In genomic region chr2:144010282-144011044, GRCm38 (mm10) we compare ENCODE assay signal across 8 mouse cellular contexts. TPM values are rescaled to one million over a fixed set of nuclear protein-coding genes. Genes with fewer than 3 reads are reported as not detected.
DNase-seq lines count a peak whose midpoint lies in the region; ATAC-seq and TF ChIP-seq lines count a peak whose summit lies in the region.

No protein-coding gene starts in this region.

- TF ChIP-seq POLR2A in heart, adult 2 months (IDR thresholded peaks at IDR 0.05; ENCODE audit: insufficient read depth, low read depth, low read length) = 0 out of 2 replicates have a peak, but pooled peaks have one; percentile 14
- TF ChIP-seq POLR2A in kidney, adult 2 months (IDR thresholded peaks at IDR 0.05; ENCODE audit: low read depth, low read length) = no peak
- TF ChIP-seq POLR2A in limb, embryonic 14.5 days (IDR thresholded peaks at IDR 0.05; ENCODE audit: borderline replicate concordance, extremely low read depth, insufficient read depth, insufficient read length) = no peak
- TF ChIP-seq POLR2A in spleen, adult 2 months (IDR thresholded peaks at IDR 0.05; ENCODE audit: low read depth, low read length) = no peak

- intact Hi-C loops in heart, adult 2 months (cut with DNase I) = loop anchor here (2.0 to 10.0 kb wide), 4 partner anchors 77 to 206 kb away; no protein-coding TSS in a partner anchor

- no peak; the same call in 1 of the 2 replicates for TF ChIP-seq CTCF in heart, adult 2 months (IDR thresholded peaks at IDR 0.05)
- peak; percentile 63 for TF ChIP-seq CTCF in kidney, adult 2 months (conservative IDR thresholded peaks at IDR 0.05; ENCODE audit: insufficient read depth, insufficient read length, low read depth, low read length)
- peak; percentile 76; the same call in 1 of the 2 replicates for TF ChIP-seq CTCF in spleen, adult 2 months (IDR thresholded peaks at IDR 0.05; ENCODE audit: extremely low read depth, insufficient read depth, insufficient read length, insufficient replicate concordance)

- H3K9me3 ChIP-seq in embryonic facial prominence, embryonic 13.5 days = no peaks in the 10 kb centered on the region
- no peaks in the 10 kb centered on the region for H3K9me3 ChIP-seq in limb, embryonic 14.5 days (ENCODE audit: control insufficient read depth, low read length)
- H3K9me3 ChIP-seq in midbrain, embryonic 16.5 days (replicated peaks; ENCODE audit: control insufficient read depth, low read length, poor library complexity, severe bottlenecking) = no peaks in the 10 kb centered on the region

- 0 out of 2 replicates have a peak, but pooled peaks cover 7% of the 10 kb centered on the region for H3K36me3 ChIP-seq in embryonic facial prominence, embryonic 13.5 days
- H3K36me3 ChIP-seq in heart, adult 2 months (ENCODE audit: control insufficient read depth, insufficient read depth, low read length) = peaks cover 23% of the 10 kb centered on the region; the same call in 1 of the 2 replicates
- H3K36me3 ChIP-seq in kidney, adult 2 months (ENCODE audit: control insufficient read depth, insufficient read depth, low read length) = no peaks in the 10 kb centered on the region
- peaks cover 10% of the 10 kb centered on the region; the same call in 1 of the 2 replicates for H3K36me3 ChIP-seq in limb, embryonic 14.5 days (ENCODE audit: control insufficient read depth, insufficient read depth, low read length)
- no peaks in the 10 kb centered on the region for H3K36me3 ChIP-seq in midbrain, embryonic 16.5 days (ENCODE audit: control insufficient read depth, insufficient read depth, low read length)
- H3K36me3 ChIP-seq in spleen, adult 2 months (ENCODE audit: control insufficient read depth, insufficient read depth, low read length) = no peaks in the 10 kb centered on the region

- H3K27me3 ChIP-seq in embryonic facial prominence, embryonic 13.5 days = no peaks in the 10 kb centered on the region
- no peaks in the 10 kb centered on the region for H3K27me3 ChIP-seq in heart, adult 2 months (ENCODE audit: control insufficient read depth, insufficient read depth, low read length)
- no peaks in the 10 kb centered on the region for H3K27me3 ChIP-seq in kidney, adult 2 months (replicated peaks; ENCODE audit: control insufficient read depth, insufficient read depth, low read length)
- H3K27me3 ChIP-seq in limb, embryonic 14.5 days (ENCODE audit: control insufficient read depth, insufficient read depth, low read length) = no peaks in the 10 kb centered on the region
- H3K27me3 ChIP-seq in midbrain, embryonic 16.5 days (ENCODE audit: control insufficient read depth, insufficient read depth, low read depth, low read length) = no peaks in the 10 kb centered on the region
- no peaks in the 10 kb centered on the region for H3K27me3 ChIP-seq in spleen, adult 2 months (ENCODE audit: control insufficient read depth, insufficient read depth, low read length)

- peaks cover 44% of the 10 kb centered on the region for H3K4me1 ChIP-seq in embryonic facial prominence, embryonic 13.5 days
- peaks cover 19% of the 10 kb centered on the region for H3K4me1 ChIP-seq in heart, adult 2 months (ENCODE audit: control insufficient read depth, insufficient read depth, low read length)
- H3K4me1 ChIP-seq in kidney, adult 2 months (ENCODE audit: control insufficient read depth, insufficient read depth, low read length) = peaks cover 24% of the 10 kb centered on the region
- peaks cover 40% of the 10 kb centered on the region for H3K4me1 ChIP-seq in limb, embryonic 14.5 days (ENCODE audit: control insufficient read depth, insufficient read depth, low read length)
- peaks cover 10% of the 10 kb centered on the region for H3K4me1 ChIP-seq in midbrain, embryonic 16.5 days (ENCODE audit: control insufficient read depth, insufficient read depth, low read length)
- peaks cover 5% of the 10 kb centered on the region; the same call in 1 of the 2 replicates for H3K4me1 ChIP-seq in spleen, adult 2 months (ENCODE audit: control insufficient read depth, insufficient read depth, insufficient read length)

- peak overlapping the region; percentile 97 for H3K9ac ChIP-seq in embryonic facial prominence, embryonic 13.5 days
- H3K9ac ChIP-seq in heart, adult 2 months (ENCODE audit: low read depth, low read length) = peak overlapping the region; percentile 98
- H3K9ac ChIP-seq in limb, embryonic 14.5 days (ENCODE audit: low read depth, low read length, severe bottlenecking) = peak overlapping the region; percentile 99
- peak overlapping the region; percentile 76 for H3K9ac ChIP-seq in midbrain, embryonic 16.5 days (ENCODE audit: low read depth, low read length)

- H3K4me2 ChIP-seq in embryonic facial prominence, embryonic 13.5 days = peak overlapping the region; percentile 82
- H3K4me2 ChIP-seq in limb, embryonic 14.5 days (replicated peaks; ENCODE audit: low read depth, low read length, severe bottlenecking) = peak overlapping the region; percentile 69
- peak overlapping the region; percentile 69 for H3K4me2 ChIP-seq in midbrain, embryonic 16.5 days (ENCODE audit: low read length)

- peak overlapping the region; percentile 96 for H3K27ac ChIP-seq in embryonic facial prominence, embryonic 13.5 days
- H3K27ac ChIP-seq in heart, adult 2 months = peak overlapping the region; percentile 77
- H3K27ac ChIP-seq in kidney, adult 2 months (ENCODE audit: insufficient read depth, low read depth, low read length) = peak overlapping the region; percentile 84
- peak overlapping the region; percentile 99 for H3K27ac ChIP-seq in limb, embryonic 14.5 days (replicated peaks; ENCODE audit: low read depth, low read length)
- H3K27ac ChIP-seq in midbrain, embryonic 16.5 days (ENCODE audit: low read length) = peak overlapping the region; percentile 74
- H3K27ac ChIP-seq in spleen, adult 2 months (ENCODE audit: insufficient read depth, low read length) = peak overlapping the region; percentile 92

- TF ChIP-seq EP300 in heart, adult 2 months (IDR thresholded peaks at IDR 0.05; ENCODE audit: insufficient read depth, low read depth, low read length) = 0 out of 2 replicates have a peak, but pooled peaks have one; percentile 16

- peaks cover 8% of the 10 kb centered on the region; the same call in 1 of the 2 replicates for H3K79me2 ChIP-seq in heart, adult 2 months (replicated peaks; ENCODE audit: control insufficient read depth, insufficient read depth, low read length)

- under 1% methylated on average over 93 of the region's 107 CpGs for WGBS in embryonic facial prominence, embryonic 13.5 days
- WGBS in heart, adult 2 months = under 1% methylated on average over 102 of the region's 107 CpGs
- WGBS in kidney, adult 2 months = under 1% methylated on average over 105 of the region's 107 CpGs
- under 1% methylated on average over 36 of the region's 107 CpGs for WGBS in limb, embryonic 14.5 days
- WGBS in midbrain, embryonic 16.5 days = under 1% methylated on average over 87 of the region's 107 CpGs
- under 1% methylated on average over 87 of the region's 107 CpGs for WGBS in spleen, adult 2 months

- peak; percentile 76 for DNase-seq in 416B (ENCODE audit: low read depth)
- peak; percentile 74 to 75 for DNase-seq in adrenal gland, postnatal 4 days (ENCODE audit: low spot score in 2 of 2)
- peak; percentile 90 to 92 for DNase-seq in heart, adult 2 months
- peak; percentile 87 for DNase-seq in kidney, adult 2 months
- peak; percentile 75 for DNase-seq in limb, embryonic 14.5 days (ENCODE audit: low spot score)
- peak; percentile 50 to 85 for DNase-seq in spleen, adult 2 months (ENCODE audit: low read depth in 1 of 2, low spot score in 2 of 2)

- peak overlapping the region; percentile 95 for H3K4me3 ChIP-seq in embryonic facial prominence, embryonic 13.5 days
- H3K4me3 ChIP-seq in heart, adult 2 months = peak overlapping the region; percentile 87
- peak overlapping the region; percentile 76 for H3K4me3 ChIP-seq in kidney, adult 2 months (ENCODE audit: insufficient read depth, low read depth, low read length)
- H3K4me3 ChIP-seq in limb, embryonic 14.5 days (replicated peaks; ENCODE audit: low read length) = peak overlapping the region; percentile 96
- H3K4me3 ChIP-seq in midbrain, embryonic 16.5 days (ENCODE audit: low read depth, low read length) = peak overlapping the region; percentile 87
- peak overlapping the region; percentile 94 for H3K4me3 ChIP-seq in spleen, adult 2 months (ENCODE audit: extremely low read depth, insufficient read depth, insufficient read length)

- peak; percentile 7; the same call in 1 of the 2 replicates for ATAC-seq in embryonic facial prominence, embryonic 13.5 days (ENCODE audit: insufficient number of reproducible peaks, insufficient read depth, low FRiP score, low TSS enrichment, low read depth)
- ATAC-seq in limb, embryonic 14.5 days (ENCODE audit: low FRiP score, low read depth) = peak; percentile 34
- ATAC-seq in midbrain, embryonic 16.5 days = peak; percentile 43

RNA-seq across cellular contexts. Expression of gene Rrbp1, which starts 0.6 kb away (rescaled TPM):
- 100 to 1,000 TPM; 228 to 233 TPM for total RNA-seq in adrenal gland, postnatal 4 days (2021)
- 136 and 139 TPM in 2 replicates for polyA plus RNA-seq in embryonic facial prominence, embryonic 13.5 days (2015; fragmentation: Nextera tagmentation; extraction: Ambion mirVana)
- total RNA-seq in heart, adult 2 months (2021) = 100 to 1,000 TPM; 106 to 117 TPM
- polyA plus RNA-seq in heart, adult 2 months (2012; rRNA removed) = 47.2 and 65.1 TPM in 2 replicates
- polyA plus RNA-seq in kidney, adult 2 months (2012; rRNA removed) = 61.7 and 69.2 TPM in 2 replicates
- 194 and 325 TPM in 2 replicates for polyA plus RNA-seq in limb, embryonic 14.5 days (2012; rRNA removed)
- polyA plus RNA-seq in limb, embryonic 14.5 days (2014; fragmentation: Nextera tagmentation; extraction: Ambion mirVana) = 185 and 200 TPM in 2 replicates
- 23.8 and 24.1 TPM in 2 replicates for polyA plus RNA-seq in midbrain, embryonic 16.5 days (2015; fragmentation: Nextera tagmentation; extraction: Ambion mirVana)
- 39.6 and 43.4 TPM in 2 replicates for polyA plus RNA-seq in spleen, adult 2 months (2012; rRNA removed)

RNA-seq across cellular contexts. Expression of gene Banf2, which starts 22.4 kb away (rescaled TPM):
- total RNA-seq in adrenal gland, postnatal 4 days (2021) = not detected
- not detected in 2 replicates for polyA plus RNA-seq in embryonic facial prominence, embryonic 13.5 days (2015; fragmentation: Nextera tagmentation; extraction: Ambion mirVana)
- not detected for total RNA-seq in heart, adult 2 months (2021)
- polyA plus RNA-seq in heart, adult 2 months (2012; rRNA removed) = not detected in 2 replicates
- not detected in 2 replicates for polyA plus RNA-seq in kidney, adult 2 months (2012; rRNA removed)
- not detected in 2 replicates for polyA plus RNA-seq in limb, embryonic 14.5 days (2012; rRNA removed)
- not detected in 2 replicates for polyA plus RNA-seq in limb, embryonic 14.5 days (2014; fragmentation: Nextera tagmentation; extraction: Ambion mirVana)
- not detected in 2 replicates for polyA plus RNA-seq in midbrain, embryonic 16.5 days (2015; fragmentation: Nextera tagmentation; extraction: Ambion mirVana)
- not detected in 2 replicates for polyA plus RNA-seq in spleen, adult 2 months (2012; rRNA removed)

Comparison
In these comparisons a context has a peak if more than half of its experiments do, and no peak if none do; other contexts are left out.
1. Peak in every context shown above with its lines: DNase-seq, ATAC-seq, H3K4me3 ChIP-seq and H3K27ac ChIP-seq.